Mouse (Mus musculus): ENCODE data around the gene Plekhm2.

The Plekhm2 gene

GRCm38 (mm10) chr4:141601148-141601862 is 63.4 kb downstream of the Plekhm2 start:
- DNase-seq = peak; percentile 40

- DNase-seq = no peak
Measured at GRCm38 (mm10) chr4:141600364-141600763, 64.3 kb downstream of the Plekhm2 start.

GRCm38 (mm10) chr4:141599251-141600141 is 65.2 kb downstream of the Plekhm2 start:
- DNase-seq = peak; percentile 28

GRCm38 (mm10) chr4:141598894-141599250 is 65.8 kb downstream of the Plekhm2 start:
- no peak for DNase-seq

GRCm38 (mm10) chr4:141598199-141598893 is 66.4 kb downstream of the Plekhm2 start:
- DNase-seq = no peak

- DNase-seq = no peak
Measured at GRCm38 (mm10) chr4:141596700-141597328, 67.9 kb downstream of the Plekhm2 start.

- no peak for DNase-seq
Measured at GRCm38 (mm10) chr4:141595605-141596268, 69.0 kb downstream of the Plekhm2 start.

- DNase-seq = no peak
Measured at GRCm38 (mm10) chr4:141595138-141595537, 69.6 kb downstream of the Plekhm2 start.

GRCm38 (mm10) chr4:141591547-141591946 is 73.2 kb downstream of the Plekhm2 start:
- DNase-seq = peak; percentile 72

- no peak for DNase-seq
Measured at GRCm38 (mm10) chr4:141583919-141584318, 80.8 kb downstream of the Plekhm2 start.

- no peak for DNase-seq
Measured at GRCm38 (mm10) chr4:141581051-141581450, 83.6 kb downstream of the Plekhm2 start.

- DNase-seq = no peak
Measured at GRCm38 (mm10) chr4:141578833-141579232, 85.9 kb downstream of the Plekhm2 start.

- peak; percentile 45 for DNase-seq
Measured at GRCm38 (mm10) chr4:141576877-141577276, 87.8 kb downstream of the Plekhm2 start.

GRCm38 (mm10) chr4:141576404-141576803 is 88.3 kb downstream of the Plekhm2 start:
- no peak for DNase-seq
